In the genomic region with DNA sequence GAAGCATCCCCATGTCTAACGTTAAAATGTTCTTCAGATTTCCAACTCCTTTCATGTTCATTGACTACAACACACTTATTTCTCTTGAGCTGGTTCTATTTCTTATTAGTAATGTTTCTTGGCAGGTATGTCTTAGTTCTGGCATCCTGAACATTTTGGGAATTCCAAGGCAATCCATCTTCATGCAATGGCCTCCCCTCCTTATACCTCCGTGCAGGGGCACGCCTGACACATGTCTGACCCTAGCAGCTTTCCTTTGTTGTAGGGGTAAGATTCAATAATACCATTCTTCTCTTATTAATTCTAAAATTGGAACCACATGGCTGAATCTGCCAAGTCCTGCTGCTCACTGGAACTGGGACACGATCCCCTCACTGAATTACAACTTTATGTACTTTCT, we compare ENCODE assay signal across 14 mouse cellular contexts.
"Had no signal": no experiment of that assay in that cellular context is flagged by ENCODE, and none has a peak within 500 bp of the region (broad histone marks: within the 10 kb centered on the region; RNA-seq: fewer than 3 reads in every experiment).

No protein-coding gene starts in this region.

- H3K36me3 ChIP-seq: midbrain, embryonic 13.5 days; midbrain, embryonic 15.5 days; neural tube, embryonic 12.5 days; stomach, embryonic 15.5 days had no signal

- H3K4me1 ChIP-seq: midbrain, embryonic 13.5 days; midbrain, embryonic 15.5 days; neural tube, embryonic 12.5 days; stomach, embryonic 15.5 days had no signal

- H3K27ac ChIP-seq: midbrain, embryonic 13.5 days; midbrain, embryonic 15.5 days; neural tube, embryonic 12.5 days; stomach, embryonic 15.5 days; stomach, postnatal 0 days had no signal

- ATAC-seq: midbrain, embryonic 13.5 days; midbrain, embryonic 15.5 days had no signal

- H3K4me2 ChIP-seq: lung, embryonic 14.5 days; midbrain, embryonic 11.5 days; midbrain, embryonic 13.5 days; midbrain, embryonic 15.5 days; neural tube, embryonic 12.5 days; stomach, embryonic 15.5 days had no signal

- DNase-seq: lung, adult 18-20 months; lung, embryonic 14.5 days; lung, postnatal 10 days; lung, postnatal 4 days; right cerebral cortex, postnatal 14 days; thymus, adult 2 months; thymus, postnatal 25 days; thymus, postnatal 4 days had no signal

- H3K9me3 ChIP-seq: midbrain, embryonic 13.5 days; midbrain, embryonic 15.5 days; neural tube, embryonic 12.5 days; stomach, embryonic 15.5 days had no signal

- H3K4me3 ChIP-seq: midbrain, embryonic 13.5 days; midbrain, embryonic 15.5 days; neural tube, embryonic 12.5 days; stomach, embryonic 15.5 days had no signal

- H3K27me3 ChIP-seq: midbrain, embryonic 13.5 days; midbrain, embryonic 15.5 days; neural tube, embryonic 12.5 days; stomach, embryonic 15.5 days had no signal

- H3K9ac ChIP-seq: lung, embryonic 14.5 days; midbrain, embryonic 13.5 days; midbrain, embryonic 15.5 days; neural tube, embryonic 12.5 days; stomach, embryonic 15.5 days had no signal
